Mouse (Mus musculus): Measurements from ENCODE around the gene Ccnd2.
A peak's percentile ranks its signal among the peaks of the same experiment; 100 is the strongest.

GRCm38 (mm10) chr6:127145464-127146190 lies 6.4 kb downstream of the Ccnd2 start:
- TF ChIP-seq SIN3A (IDR thresholded peaks at IDR 0.05; ENCODE audit: low read length) (peak; percentile 64), POLR2A (IDR thresholded peaks at IDR 0.05; ENCODE audit: control insufficient read depth in 1 of 2, insufficient read depth in 1 of 2, low read depth in 1 of 2, low read length in 2 of 2, poor library complexity in 1 of 2) (no peak; a peak in 1 of 4 replicates)

All from MEL (cell line).